Mouse (Mus musculus): ENCODE data around the gene Letmd1.

- TF ChIP-seq ZC3H11A (IDR thresholded peaks at IDR 0.05; ENCODE audit: borderline replicate concordance, low read depth, low read length) (no peak), HCFC1 (IDR thresholded peaks at IDR 0.05; ENCODE audit: borderline replicate concordance, insufficient read depth, low read length) (no peak), CHD2 (IDR thresholded peaks at IDR 0.05; ENCODE audit: low read depth, low read length) (no peak), ZNF384 (IDR thresholded peaks at IDR 0.05; ENCODE audit: low read depth, low read length) (no peak)
Observed at GRCm38 (mm10) chr15:100446887-100447286, 21.9 kb upstream of the Letmd1 start.
